Mouse (Mus musculus) MEL (cell line): ENCODE measurements around the gene Soat1.

Experiments used
- CHD1 ChIP-seq: IDR thresholded peaks from 2 replicates; pipeline ENCODE4 v1.6.1; 2012; ENCODE audit warnings: low read depth, mild to moderate bottlenecking, inconsistent platforms, low read length, improper control_type of control experiment
- CTCF ChIP-seq, 3 experiments: IDR thresholded peaks in 2 of 3; conservative IDR thresholded peaks in 1 of 3; 2 replicates each; pipeline ENCODE4 v1.5.1; 2011 to 2012; ENCODE audit warnings: low read length in 3 of 3, low read depth in 2 of 3, mild to moderate bottlenecking in 2 of 3, improper control_type of control experiment in 1 of 3, inconsistent platforms in 1 of 3, mixed read lengths in 1 of 3, moderate library complexity in 1 of 3; ENCODE audit not compliant: control insufficient read depth in 1 of 3, insufficient read depth in 1 of 3, poor library complexity in 1 of 3, severe bottlenecking in 1 of 3
- EP300 ChIP-seq, 2 experiments: IDR thresholded peaks; 2 replicates each; pipeline ENCODE4 v1.6.1; 2011; ENCODE audit warnings: improper control_type of control experiment in 2 of 2, low read length in 2 of 2, low read depth in 1 of 2, mild to moderate bottlenecking in 1 of 2
- ETS1 ChIP-seq: IDR thresholded peaks from 2 replicates; pipeline ENCODE4 v1.6.1; 2012; ENCODE audit warnings: low read depth, mild to moderate bottlenecking, inconsistent platforms, low read length, improper control_type of control experiment, moderate library complexity
- JUND ChIP-seq: IDR thresholded peaks from 2 replicates; pipeline ENCODE4 v1.6.1; 2011; ENCODE audit warnings: low read depth, mild to moderate bottlenecking, improper control_type of control experiment, low read length
- MXI1 ChIP-seq: IDR thresholded peaks from 2 replicates; pipeline ENCODE4 v1.6.1; 2011; ENCODE audit warnings: mild to moderate bottlenecking, low read depth, low read length, improper control_type of control experiment
- POLR2A ChIP-seq, 2 experiments: IDR thresholded peaks; 2 replicates each; pipeline ENCODE4 v1.6.1; 2011 to 2012; ENCODE audit warnings: low read length in 2 of 2, mild to moderate bottlenecking in 2 of 2, control low read depth in 1 of 2, improper control_type of control experiment in 1 of 2, low read depth in 1 of 2, moderate library complexity in 1 of 2; ENCODE audit not compliant: control insufficient read depth in 1 of 2, insufficient read depth in 1 of 2, poor library complexity in 1 of 2
- SMC3 ChIP-seq: IDR thresholded peaks from 2 replicates; pipeline ENCODE4 v1.6.1; 2011; ENCODE audit warnings: low read depth, low read length, improper control_type of control experiment
- TAL1 ChIP-seq: IDR thresholded peaks from 2 replicates; pipeline ENCODE4 v1.6.1; 2012; ENCODE audit warnings: mild to moderate bottlenecking, inconsistent platforms, low read length, moderate library complexity, mixed read lengths
- TCF12 ChIP-seq: IDR thresholded peaks from 2 replicates; pipeline ENCODE4 v1.6.1; 2014; ENCODE audit warnings: low read depth, mild to moderate bottlenecking, inconsistent platforms, low read length, improper control_type of control experiment, moderate library complexity
- ZC3H11A ChIP-seq: IDR thresholded peaks from 2 replicates; pipeline ENCODE4 v1.6.1; 2012; ENCODE audit warnings: low read depth, mild to moderate bottlenecking, inconsistent platforms, low read length, improper control_type of control experiment

DNA sequence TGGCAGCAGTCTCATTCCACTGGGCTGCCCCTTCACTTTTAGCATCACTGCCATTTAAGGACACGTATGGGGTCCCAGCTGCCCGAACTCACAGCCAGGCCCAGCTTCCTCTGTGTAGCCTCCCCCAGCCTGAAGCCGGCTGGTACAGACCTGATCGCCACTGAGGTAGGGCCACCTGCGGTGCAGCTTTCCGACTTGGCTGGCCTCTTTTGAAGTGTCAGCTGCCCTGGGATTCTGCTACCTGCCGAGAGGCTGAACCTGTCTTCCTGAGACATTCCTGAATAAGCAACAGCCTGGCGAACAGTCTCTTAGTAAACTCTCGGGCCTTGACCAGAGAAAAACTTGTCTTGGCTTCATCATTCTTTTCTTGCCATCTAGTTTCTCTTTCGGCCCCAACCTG, 70.9 kb downstream of the Soat1 start:
- no peak for TF ChIP-seq CTCF (IDR thresholded peaks at IDR 0.05 in 2 of 3, conservative IDR thresholded peaks at IDR 0.05 in 1 of 3; ENCODE audit: control insufficient read depth in 1 of 3, insufficient read depth in 1 of 3, low read depth in 2 of 3, low read length in 3 of 3, poor library complexity in 1 of 3, severe bottlenecking in 1 of 3)
- TF ChIP-seq SMC3, result no peak
- TF ChIP-seq EP300 (IDR thresholded peaks at IDR 0.05; ENCODE audit: low read depth in 1 of 2, low read length in 2 of 2), result no peak
- TF ChIP-seq POLR2A (IDR thresholded peaks at IDR 0.05; ENCODE audit: control insufficient read depth in 1 of 2, insufficient read depth in 1 of 2, low read depth in 1 of 2, low read length in 2 of 2, poor library complexity in 1 of 2), result no peak
- no peak for TF ChIP-seq CHD1
- no peak for TF ChIP-seq ZC3H11A
- no peak for TF ChIP-seq TCF12
- TF ChIP-seq MXI1, result no peak
- TF ChIP-seq TAL1, result no peak
- no peak for TF ChIP-seq ETS1
- TF ChIP-seq JUND, result no peak
